Mouse (Mus musculus) ZHBTc4 (cell line): ENCODE data around the gene Gm21981.
A peak's percentile ranks its signal among the peaks of the same experiment; 100 is the strongest.
"Not testable (repeated sequence)": the region's sequence is repeated elsewhere in the genome, so short reads cannot be mapped to it uniquely, and the experiment has no call there.

Source experiments
- DNase-seq: peaks from one replicate; pipeline ENCODE4 v3.0.0-alpha.2; 2011; ENCODE audit warnings: low read depth, low spot score

Gene Gm21981

GRCm38 (mm10) chr17:47664474-47664873 is 29.8 kb downstream of the Gm21981 start:
- DNase-seq, result no peak

GRCm38 (mm10) chr17:47663009-47663713 is 31.1 kb downstream of the Gm21981 start:
- peak; percentile 42 for DNase-seq

- DNase-seq, result no peak
These were observed 35.5 kb downstream of the Gm21981 start for GRCm38 (mm10) chr17:47658741-47659243.

- DNase-seq, result no peak
These were observed 36.4 kb downstream of the Gm21981 start for GRCm38 (mm10) chr17:47657901-47658300.

- DNase-seq, result peak; percentile 25
These were observed 38.6 kb downstream of the Gm21981 start for GRCm38 (mm10) chr17:47655697-47656096.

GRCm38 (mm10) chr17:47654346-47654745 is 39.9 kb downstream of the Gm21981 start:
- DNase-seq, result not testable (repeated sequence)

GRCm38 (mm10) chr17:47651953-47652352 is 42.3 kb downstream of the Gm21981 start:
- no peak for DNase-seq

- DNase-seq, result peak; percentile 85
These were observed 45.3 kb downstream of the Gm21981 start for GRCm38 (mm10) chr17:47648966-47649365.

- peak; percentile 94 for DNase-seq
These were observed 47.6 kb downstream of the Gm21981 start for GRCm38 (mm10) chr17:47646683-47647082.

GRCm38 (mm10) chr17:47642992-47643391 is 51.3 kb downstream of the Gm21981 start:
- peak; percentile 54 for DNase-seq
